Mouse (Mus musculus): ENCODE data around the gene Gabra4. TPM values are rescaled to one million over a fixed set of nuclear protein-coding genes. Genes with fewer than 3 reads are reported as not detected.
"Not testable (repeated sequence)": the region's sequence is repeated elsewhere in the genome, so short reads cannot be mapped to it uniquely, and the experiment has no call there.

Gene Gabra4
- total RNA-seq (2021), result under 1 TPM; 0.10 to 0.13 TPM
- long read RNA-seq, experiment 1, result 0 reads
- long read RNA-seq, experiment 2, result 0 reads

DNA sequence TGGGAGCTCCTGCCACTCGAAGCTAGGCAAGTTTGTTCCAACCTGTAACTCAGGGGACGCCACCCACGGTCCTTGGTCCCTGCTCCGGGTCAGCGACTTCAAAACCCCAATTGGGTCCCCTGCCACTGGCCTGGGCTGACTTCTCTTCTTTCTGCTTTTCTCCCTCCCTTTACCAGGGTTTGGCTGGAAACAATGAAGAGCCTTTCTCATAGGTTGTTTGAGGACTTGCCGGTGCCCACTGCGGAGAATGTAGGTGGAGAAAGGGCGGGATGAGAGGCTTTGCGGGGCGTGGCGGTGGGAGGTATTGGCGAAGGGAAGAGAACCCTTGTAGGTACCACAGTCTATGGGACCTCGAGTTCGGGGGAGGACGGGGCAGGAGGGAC is at the start of gene Gabra4:
Gabra4 (minus strand) TSS at position 194 of the 383 bp plus-strand sequence.
- DNase-seq, result peak; percentile 12 to 30

DNA sequence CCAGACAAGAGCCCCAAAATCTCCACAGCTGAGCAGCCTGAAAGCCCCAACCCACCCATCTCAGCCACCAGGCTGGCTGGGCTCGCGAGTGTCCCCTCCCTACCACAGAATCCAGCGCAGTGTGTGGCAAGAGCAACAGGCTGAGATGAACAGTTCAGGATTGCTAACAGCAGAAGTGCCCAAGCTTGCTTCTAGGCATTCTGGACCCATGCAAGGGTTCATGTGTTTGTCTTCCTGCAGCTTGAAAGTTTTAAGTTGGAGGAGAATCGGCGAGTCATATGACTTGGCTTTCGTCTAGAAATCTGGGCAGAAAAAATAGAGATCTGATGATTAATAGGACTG is 43.1 kb upstream of the Gabra4 start:
- no peak for DNase-seq

DNA sequence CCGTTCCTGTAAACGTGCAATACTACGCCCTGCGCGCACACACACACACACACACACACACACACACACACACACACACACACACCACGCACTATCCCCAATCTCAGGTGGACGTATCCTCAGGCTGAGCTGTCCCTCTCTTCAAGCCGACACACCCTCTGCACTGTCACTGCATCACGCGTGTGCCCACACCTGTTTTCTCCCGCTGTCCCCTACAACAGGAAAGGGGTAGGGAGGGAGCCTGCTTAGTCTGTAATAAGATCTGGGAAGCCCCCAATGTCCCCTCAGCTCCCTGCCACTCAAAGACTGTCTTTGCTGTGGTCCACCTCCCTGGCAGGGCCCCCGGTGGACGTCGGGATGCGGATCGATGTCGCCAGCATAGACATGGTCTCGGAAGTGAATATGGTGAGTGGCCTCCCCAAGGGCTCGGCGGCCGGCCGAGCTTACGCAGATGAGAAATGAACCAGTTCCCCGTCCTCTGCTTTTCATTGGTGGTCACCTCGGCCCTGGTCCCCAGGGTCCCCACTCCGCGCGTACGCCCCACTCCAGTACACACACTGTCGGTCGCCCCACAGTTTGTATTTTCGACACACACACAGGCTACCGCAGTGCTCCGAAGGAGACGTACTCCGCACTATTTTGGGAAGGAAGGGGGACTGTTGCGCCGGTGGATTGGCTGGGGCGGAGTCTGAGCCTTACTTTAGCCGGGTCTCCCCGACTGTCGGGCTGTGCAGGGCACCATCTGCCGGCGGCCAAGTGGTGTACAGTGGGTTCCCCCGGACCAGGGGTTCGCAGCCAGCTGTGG is 42.6 kb upstream of the Gabra4 start:
- peak; percentile 55 to 70 for DNase-seq

DNA sequence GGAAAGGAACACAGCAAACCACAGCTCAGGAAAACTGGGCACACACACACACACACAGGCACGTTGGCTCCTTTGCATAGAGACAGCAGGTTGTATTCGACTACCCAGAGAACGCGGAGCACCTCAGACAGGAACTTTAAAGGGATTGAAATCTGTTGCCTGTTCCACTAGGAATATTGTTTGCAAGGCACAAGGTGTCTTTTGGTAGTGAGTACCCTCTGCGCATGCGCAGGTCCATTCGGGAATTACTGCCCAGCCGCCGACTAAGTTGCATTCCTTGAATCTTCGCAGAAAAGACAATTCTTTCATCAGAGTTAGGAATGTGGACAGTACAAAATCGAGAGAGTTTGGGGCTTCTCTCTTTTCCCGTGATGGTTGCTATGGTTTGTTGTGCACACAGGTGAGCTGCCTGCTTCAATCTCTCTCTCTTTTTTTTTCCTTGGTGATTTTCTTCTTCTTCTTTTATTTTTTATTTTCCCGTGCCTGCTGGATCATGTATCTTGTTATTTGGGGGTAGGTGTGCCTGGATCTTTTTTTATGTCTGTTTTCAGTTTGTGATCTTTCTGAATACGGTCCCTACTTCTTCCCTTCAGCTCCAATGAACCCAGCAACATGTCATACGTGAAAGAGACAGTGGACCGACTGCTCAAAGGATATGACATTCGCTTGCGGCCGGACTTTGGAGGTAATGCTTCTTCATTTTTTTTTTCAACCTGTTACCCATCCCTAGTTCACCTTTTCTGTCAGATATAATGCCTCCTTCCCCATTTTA is 41.8 kb upstream of the Gabra4 start:
- DNase-seq, result peak; percentile 63 to 68

DNA sequence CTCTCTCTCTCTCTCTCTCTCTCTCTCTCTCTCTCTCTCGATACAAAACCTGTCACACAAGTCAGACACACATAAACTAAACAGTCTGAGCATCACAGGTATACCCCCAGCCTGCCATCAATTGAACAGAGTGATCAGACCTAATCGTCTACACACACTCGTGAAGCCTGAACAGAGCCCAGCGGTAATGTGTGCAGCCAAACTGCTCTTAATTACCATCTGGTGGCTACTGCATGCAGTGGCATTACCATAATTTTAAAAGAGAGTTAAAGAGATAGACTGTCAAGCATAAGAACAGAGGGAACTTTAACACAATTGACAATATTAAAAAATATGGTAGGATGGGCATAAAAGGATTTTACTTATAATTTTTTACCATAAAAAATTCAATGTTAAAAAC is 7.5 kb upstream of the Gabra4 start:
- no peak for DNase-seq

DNA sequence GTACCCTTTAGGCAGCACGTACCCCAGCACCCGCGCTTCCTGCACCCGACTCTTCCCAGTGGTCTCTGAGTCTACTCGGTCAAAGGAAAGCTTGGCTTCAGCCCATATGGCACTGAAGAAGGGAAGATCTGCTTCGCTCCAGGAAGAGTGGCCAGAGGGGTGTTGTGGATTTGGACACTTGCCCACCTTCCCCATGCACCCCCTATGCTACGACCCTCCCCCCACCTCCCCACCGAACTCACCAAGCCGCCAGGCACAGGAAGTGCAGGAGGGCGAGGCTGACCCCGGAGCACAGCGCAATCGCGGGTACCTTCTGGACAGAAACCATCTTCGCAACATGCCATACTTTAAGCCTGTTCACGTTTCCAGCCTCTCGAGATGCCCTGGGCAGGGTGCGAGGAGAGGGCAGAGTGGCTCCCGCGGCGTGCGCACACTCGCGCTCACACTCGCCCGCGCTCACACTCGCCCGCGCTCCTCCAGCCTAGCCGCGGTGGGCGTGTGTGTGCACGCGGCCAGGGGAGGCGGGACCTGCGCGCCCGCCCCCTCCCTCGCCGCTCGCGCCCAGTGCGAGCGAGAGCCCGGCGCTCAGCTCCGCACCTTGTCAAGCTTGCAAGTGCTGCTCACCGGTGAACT is 510 bp downstream of the Gabra4 start, which contains the start of gene Gabrb1:
Gabrb1 (plus strand) TSS at position 632 of the 633 bp plus-strand sequence.
- peak; percentile 51 to 56 for DNase-seq

DNA sequence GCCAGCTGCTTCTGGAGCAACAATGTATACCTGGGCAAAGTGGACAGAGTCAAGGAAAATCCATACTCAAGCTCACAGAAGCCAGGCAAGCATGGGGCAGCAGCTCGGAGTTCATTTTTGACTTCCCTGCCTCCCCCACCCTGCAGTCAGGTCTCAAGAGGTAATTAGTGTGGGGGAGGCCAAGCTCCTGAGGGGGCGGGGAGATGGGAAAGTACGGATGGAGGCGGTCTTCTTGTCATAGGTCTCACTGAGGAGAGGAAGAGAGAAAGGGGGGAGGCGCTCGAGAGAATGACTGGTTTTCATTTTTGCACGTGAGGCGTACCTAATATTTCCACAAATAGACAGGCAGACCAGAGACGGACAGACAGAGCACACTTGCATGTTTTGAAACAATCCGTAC is 1.3 kb downstream of the Gabra4 start:
- DNase-seq, result no peak

DNA sequence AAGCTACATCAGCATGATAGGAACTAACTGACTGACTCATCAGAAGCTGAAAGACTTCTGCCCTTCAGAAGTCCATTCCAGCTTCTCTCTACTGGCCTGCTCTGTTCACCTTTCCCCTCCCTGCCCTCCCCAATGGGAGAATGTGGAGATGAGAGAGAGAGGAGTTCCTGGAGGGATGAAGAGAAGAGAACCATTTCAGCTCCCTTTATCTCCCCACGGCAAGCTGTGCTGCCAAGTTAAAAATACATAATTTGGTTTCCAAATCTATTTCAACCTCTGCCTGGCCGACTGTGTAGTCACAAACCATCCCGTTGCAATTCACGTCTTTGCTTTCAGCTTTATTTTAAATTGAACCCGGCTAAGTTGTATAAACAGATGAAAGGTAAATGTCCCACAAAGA is 4.1 kb downstream of the Gabra4 start:
- DNase-seq, result no peak

DNA sequence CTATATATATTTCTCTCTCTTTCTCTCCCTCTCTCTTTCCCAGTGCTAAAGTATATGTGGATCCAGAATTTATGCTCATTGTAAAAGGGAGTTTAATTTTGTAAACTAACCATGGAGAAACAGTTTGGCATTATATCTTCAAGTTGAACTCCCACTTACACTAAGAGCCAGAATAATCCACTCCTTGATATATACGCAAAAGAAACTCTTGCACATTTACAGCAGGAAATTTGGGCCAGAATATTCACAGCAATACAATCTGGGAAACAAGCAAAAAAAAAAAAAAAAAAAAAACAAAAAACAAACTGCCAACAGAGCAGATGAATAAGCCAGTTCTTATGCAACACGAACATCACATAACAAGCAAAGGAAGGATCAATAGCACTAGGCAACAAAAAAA is 10.0 kb downstream of the Gabra4 start:
- DNase-seq, result no peak

DNA sequence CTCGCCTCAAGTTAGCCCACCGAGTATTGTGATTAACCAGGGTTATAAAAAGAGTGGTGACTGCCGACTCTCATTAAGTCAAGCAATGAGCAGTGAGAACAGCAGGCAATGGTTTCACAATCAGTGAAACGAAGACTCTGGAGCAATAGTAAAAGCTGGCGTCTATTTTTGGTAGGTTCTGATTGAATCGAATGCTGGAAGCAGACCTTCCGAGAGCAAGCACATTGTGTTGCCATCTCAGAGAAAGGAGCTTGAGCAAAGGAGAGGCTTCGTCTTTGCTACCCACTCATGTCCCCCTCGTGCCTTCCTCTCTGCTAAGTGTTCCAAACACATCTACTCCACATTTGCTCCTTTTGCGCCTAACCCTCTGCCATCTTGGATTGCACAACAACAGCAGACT is 18.3 kb downstream of the Gabra4 start:
- no peak for DNase-seq

DNA sequence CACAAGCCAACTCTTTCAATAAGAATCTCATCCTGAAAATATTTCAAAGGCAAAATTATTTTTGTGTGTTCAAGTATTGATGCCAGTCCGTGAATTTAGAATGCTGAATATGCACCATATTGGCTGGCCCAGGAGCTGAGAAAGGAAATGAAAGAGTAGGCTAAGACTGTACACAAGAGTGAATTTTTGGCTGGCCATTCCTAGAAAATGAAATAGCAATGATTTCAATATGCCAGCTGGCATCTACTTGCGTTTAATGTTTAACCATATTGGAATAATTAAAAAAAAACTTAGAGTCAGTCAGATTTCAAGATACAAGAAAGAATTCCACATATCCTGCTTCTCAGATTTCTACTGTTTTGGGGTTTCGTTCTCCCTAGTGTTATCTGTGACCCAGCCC is 30.3 kb downstream of the Gabra4 start:
- DNase-seq, result no peak

DNA sequence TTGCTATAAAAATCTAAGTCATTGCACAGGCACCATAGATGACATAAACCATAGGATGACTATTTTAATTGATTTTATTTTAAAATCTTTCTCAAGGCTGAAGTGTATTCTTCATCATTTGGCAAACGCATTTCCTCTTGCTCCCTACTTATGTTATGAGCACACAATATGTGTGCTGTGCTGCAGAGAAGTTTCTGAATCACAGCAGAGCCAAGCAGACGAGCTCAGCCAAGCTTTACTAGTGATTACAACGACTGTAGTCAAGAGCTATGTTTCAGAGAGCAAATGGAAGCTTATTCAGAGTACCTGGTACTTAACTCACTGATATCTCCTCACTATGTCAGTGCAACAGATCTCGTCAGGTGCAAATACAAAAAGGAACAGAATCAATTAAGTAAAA is 41.4 kb downstream of the Gabra4 start:
- DNase-seq, result no peak

DNA sequence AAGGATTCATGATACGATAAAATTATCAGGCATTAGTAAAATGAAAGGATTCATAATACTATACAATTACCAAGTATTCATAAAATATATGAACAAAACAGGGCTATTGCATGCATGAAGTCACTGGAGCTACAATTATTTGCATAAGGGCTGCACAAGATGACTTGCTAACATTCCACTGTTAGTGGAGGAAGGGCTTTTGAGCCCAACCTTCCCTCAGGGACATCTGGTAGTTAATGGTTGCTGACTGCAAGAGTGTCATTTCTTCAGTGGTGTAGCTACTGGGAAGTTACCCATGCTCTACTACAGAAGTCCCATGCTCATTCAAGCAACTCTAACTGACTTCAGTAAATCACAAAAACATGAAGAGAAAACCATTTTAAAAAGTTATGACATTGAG is 43.8 kb downstream of the Gabra4 start:
- DNase-seq, result no peak

DNA sequence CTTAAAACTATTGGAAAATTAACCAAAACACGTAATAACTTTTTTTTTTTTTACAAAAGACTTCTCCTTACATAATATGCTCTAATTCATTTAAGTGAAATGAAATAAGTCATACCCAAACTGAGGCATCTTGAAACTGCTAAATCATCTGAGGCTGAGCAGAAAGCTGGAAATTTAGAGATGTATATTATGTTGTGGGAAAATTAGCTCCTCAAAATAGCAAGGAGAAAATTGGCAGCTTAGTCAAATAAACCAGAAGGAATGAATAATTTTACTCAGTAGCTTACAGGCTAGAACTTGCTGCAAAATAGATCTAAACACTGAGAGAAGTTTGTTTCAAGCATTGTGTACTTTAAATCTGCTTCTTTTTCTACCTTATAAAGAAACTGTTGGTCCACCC is 49.4 kb downstream of the Gabra4 start:
- DNase-seq, result no peak

DNA sequence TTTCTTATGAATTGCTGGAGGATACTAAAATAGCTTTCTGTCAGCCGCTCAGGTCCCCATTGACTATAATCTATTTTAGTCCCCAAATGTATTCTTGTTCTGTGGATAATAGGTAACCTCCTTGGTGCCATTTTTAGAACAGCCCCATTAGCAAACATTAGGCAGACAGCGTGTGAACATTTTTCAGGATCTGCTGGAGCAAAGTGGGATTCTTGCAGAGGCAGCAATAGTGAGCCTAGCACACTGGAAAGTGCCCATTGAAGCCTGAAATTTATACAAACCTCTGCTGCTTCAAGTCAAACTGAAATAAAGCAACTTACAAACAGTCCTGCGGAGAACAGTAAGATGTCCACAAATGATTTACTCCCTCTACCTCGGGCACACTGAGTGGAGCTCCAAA is 51.2 kb downstream of the Gabra4 start:
- DNase-seq, result no peak

DNA sequence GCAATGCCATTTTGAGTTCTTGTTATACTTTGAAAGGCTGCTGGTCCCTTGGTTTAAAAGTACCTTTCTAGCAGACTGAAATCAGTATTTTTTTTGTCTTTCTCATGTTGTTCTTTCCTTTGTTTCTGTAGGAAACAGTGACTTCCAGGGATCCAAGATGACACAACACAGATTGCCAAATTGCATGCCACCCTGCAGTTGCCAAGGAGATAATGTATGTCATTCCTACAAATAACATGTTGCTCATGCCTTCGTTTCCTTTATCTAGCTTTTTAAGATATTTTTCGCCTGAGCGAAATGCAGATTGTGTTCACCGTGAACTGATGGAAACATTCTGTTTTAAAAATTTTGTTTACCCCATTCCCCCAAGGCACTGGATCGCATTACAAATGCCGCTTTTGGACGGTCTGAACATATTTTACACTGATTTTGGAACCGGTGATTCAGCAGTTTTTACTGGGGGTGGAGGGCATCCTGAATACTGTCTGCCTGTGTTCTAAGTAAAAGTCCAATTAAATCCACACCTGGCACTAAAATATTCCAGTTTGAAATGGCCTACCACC is 53.9 kb downstream of the Gabra4 start:
- no peak for DNase-seq

DNA sequence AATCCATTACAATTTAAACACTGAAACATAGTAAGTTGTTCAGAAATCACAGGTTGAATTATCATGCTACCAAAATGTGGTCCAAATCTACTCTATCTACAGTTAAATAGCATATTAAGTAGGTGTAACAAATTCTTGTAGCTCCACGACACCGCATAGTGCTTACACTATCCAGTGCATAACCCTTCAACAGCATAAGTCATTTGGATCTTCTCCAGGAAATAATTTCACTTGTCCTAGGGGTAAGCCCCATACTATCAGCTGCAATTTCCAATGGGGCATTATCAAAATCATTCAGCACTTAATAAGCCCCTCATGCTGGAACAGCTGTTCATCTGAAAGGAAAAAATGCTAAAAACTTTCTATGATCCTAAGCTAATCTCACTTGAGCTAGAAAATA is 62.8 kb downstream of the Gabra4 start:
- no peak for DNase-seq

DNA sequence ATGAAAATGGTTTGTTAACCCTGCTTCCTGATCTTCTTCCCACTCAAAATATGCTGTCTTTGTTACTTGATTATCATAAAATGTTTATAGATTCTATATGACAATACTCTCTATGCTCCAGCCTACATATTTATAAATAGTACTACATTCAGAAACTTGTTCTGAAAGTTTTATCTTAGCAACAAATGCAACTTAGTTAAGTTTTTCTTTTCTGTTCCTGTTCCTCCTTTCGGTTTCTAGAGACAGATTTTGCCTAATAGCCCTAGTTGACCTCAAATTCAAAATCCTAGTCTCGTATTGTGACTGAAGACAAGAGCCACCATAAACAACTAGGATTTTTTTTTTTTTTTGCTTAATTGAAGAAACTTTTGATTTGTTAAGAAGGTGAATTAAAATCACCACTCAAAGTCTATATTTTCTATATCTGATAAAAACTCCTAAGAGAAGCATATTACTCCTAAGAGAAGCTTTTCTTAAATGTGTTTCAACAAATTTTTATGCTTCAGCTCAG is 64.3 kb downstream of the Gabra4 start:
- no peak for DNase-seq

DNA sequence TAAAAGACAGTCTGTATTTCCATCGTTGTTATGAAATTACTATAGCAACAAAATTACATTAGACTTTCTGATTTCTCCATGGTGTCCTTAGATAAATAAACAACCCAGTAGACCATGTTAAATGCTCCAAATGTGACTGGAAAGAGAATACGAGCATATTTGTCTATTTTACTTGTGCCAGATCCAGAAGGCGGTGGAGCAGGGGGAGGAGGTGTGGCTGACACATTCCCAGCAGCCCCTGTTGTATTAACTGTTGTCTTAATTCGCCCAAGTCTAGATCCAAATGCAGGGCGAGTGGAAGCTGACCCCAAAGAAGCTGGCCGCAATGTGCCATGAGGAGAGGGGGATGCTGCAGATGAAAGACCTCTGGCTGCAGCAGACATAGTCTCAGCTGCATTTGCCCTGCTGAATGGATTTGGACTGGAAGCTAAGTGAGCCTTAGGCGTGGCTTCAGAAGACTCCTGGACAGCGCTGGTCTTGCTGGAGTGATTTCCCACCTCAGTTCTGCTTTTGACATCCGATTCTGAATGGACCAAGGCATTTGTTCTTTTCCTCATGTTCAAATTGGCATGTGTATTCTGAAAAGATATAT is 86.4 kb downstream of the Gabra4 start:
- no peak for DNase-seq

DNA sequence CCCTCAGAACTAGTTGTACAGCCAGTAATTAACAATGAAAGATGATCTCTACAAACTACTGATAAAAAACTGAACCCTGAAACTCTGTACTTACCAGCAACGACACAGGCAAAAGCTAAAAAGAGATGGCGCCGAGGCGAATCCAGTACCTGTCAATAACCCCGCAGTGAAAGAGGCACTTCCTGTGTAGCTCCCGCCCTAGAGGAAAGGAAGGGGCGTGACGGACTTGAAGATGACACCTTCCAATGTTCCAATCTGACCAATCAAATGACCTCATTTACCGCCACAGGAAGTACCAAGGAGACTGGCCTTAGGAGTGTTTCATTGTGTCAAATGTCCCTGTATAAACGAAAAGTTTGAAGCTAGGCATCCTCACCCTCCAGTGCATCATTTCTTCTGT is 110.0 kb downstream of the Gabra4 start, which contains the start of gene Cox7b2:
Cox7b2 (minus strand) TSS at position 127 of the 400 bp plus-strand sequence.
- DNase-seq, result no peak

DNA sequence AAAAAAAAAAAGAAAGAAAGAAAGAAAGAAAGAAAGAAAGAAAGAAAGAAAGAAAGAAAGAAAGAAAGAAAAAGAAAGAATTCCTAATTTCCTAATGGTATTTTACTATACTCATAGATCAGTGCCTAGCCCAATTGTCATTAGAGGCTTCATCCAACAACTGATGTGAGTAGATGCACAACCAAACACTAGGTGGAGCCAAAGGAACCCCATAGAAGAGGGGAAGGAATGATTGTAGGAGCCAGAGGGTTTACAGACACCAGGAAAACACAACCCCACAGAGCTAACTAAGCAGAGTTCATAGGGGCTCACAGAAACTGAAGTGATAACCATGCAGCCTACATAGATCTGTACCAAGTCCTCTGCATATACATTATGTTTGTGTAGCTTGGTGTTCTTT is 112.6 kb downstream of the Gabra4 start:
- DNase-seq, result peak; percentile 14 to 32

DNA sequence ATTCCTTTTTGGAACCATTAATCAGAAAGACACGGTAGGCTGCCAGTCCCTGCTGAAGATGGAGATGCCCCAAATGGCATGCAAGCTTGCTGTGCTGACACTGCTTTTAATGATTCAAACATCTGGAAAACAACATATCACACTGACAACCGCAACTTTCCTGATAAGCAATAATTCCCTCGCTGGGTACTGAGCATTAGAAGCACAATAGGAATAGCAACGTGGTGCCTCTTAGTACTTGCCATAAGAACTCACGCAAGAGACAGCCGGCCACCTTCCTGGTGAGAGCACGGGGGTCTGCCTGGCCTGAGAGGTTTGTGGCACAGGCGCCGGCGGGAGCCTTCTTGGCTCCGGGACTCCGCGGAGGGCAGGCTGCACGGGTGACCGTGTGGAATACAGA is 132.6 kb downstream of the Gabra4 start:
- not testable (repeated sequence) for DNase-seq
